Mouse (Mus musculus): ENCODE data around the gene Mslnl. TPM values are rescaled to one million over a fixed set of nuclear protein-coding genes. Genes with fewer than 3 reads are reported as not detected.

Gene Mslnl
- total and polyA plus RNA-seq, 2 experiments = not detected

GRCm38 (mm10) chr17:25709994-25710393, 25.8 kb upstream of the Mslnl start:
- DNase-seq (ENCODE audit: extremely low read depth, low read depth, low spot score) = no peak
- Histone ChIP-seq H3K4me1 (ENCODE audit: control insufficient read depth, insufficient read depth, low read length) (no peaks in the 10 kb centered on the region), H3K4me3 (ENCODE audit: insufficient read depth, low read depth, low read length) (no peak overlapping the region), H3K27me3 (ENCODE audit: control insufficient read depth, insufficient read depth, low read length) (no peaks in the 10 kb centered on the region), H3K36me3 (ENCODE audit: control insufficient read depth, insufficient read depth, low read length) (no peaks in the 10 kb centered on the region), H3K9ac (ENCODE audit: low read depth, low read length) (no peak overlapping the region), H3K79me2 (ENCODE audit: control insufficient read depth, insufficient read depth, low read length) (no peaks in the 10 kb centered on the region), H3K27ac (replicated peaks; ENCODE audit: insufficient read depth, low read depth, low read length) (no peak overlapping the region)
- 95% methylated on average over 2 of the region's 2 CpGs for WGBS
- no peak for TF ChIP-seq POLR2A (IDR thresholded peaks at IDR 0.05; ENCODE audit: extremely low read depth, insufficient read depth, low read length)
- no peak for TF ChIP-seq CTCF (IDR thresholded peaks at IDR 0.05; ENCODE audit: low read depth, low read length)

- H3K79me2 ChIP-seq (ENCODE audit: control insufficient read depth, insufficient read depth, low read length) = no peaks in the 10 kb centered on the region
- H3K4me3 ChIP-seq (ENCODE audit: insufficient read depth, low read depth, low read length) = no peak overlapping the region
- 0 out of 2 replicates have a peak, but pooled peaks cover 4% of the 10 kb centered on the region for H3K27me3 ChIP-seq (ENCODE audit: control insufficient read depth, insufficient read depth, low read length)
- WGBS = 66% methylated on average over 4 of the region's 4 CpGs
- H3K36me3 ChIP-seq (ENCODE audit: control insufficient read depth, insufficient read depth, low read length) = no peaks in the 10 kb centered on the region
- H3K27ac ChIP-seq (replicated peaks; ENCODE audit: insufficient read depth, low read depth, low read length) = no peak overlapping the region
- no peak for TF ChIP-seq CTCF (IDR thresholded peaks at IDR 0.05; ENCODE audit: low read depth, low read length)
- TF ChIP-seq POLR2A (IDR thresholded peaks at IDR 0.05; ENCODE audit: extremely low read depth, insufficient read depth, low read length) = no peak
- H3K9ac ChIP-seq (ENCODE audit: low read depth, low read length) = no peak overlapping the region
- no peak for DNase-seq (ENCODE audit: extremely low read depth, low read depth, low spot score)
- H3K4me1 ChIP-seq (ENCODE audit: control insufficient read depth, insufficient read depth, low read length) = no peaks in the 10 kb centered on the region
Observed at GRCm38 (mm10) chr17:25711136-25711535, 24.7 kb upstream of the Mslnl start.

GRCm38 (mm10) chr17:25715627-25716026, 20.2 kb upstream of the Mslnl start:
- Histone ChIP-seq H3K9ac (ENCODE audit: low read depth, low read length) (no peak overlapping the region), H3K27me3 (ENCODE audit: control insufficient read depth, insufficient read depth, low read length) (peaks cover 10% of the 10 kb centered on the region; the same call in 1 of the 2 replicates), H3K27ac (replicated peaks; ENCODE audit: insufficient read depth, low read depth, low read length) (no peak overlapping the region), H3K79me2 (ENCODE audit: control insufficient read depth, insufficient read depth, low read length) (no peaks in the 10 kb centered on the region), H3K4me3 (ENCODE audit: insufficient read depth, low read depth, low read length) (no peak overlapping the region), H3K36me3 (ENCODE audit: control insufficient read depth, insufficient read depth, low read length) (no peaks in the 10 kb centered on the region), H3K4me1 (ENCODE audit: control insufficient read depth, insufficient read depth, low read length) (no peaks in the 10 kb centered on the region)
- 73% methylated on average over 3 of the region's 3 CpGs for WGBS
- TF ChIP-seq CTCF (IDR thresholded peaks at IDR 0.05; ENCODE audit: low read depth, low read length) = no peak
- TF ChIP-seq POLR2A (IDR thresholded peaks at IDR 0.05; ENCODE audit: extremely low read depth, insufficient read depth, low read length) = no peak
- no peak for DNase-seq (ENCODE audit: extremely low read depth, low read depth, low spot score)

GRCm38 (mm10) chr17:25716130-25716529, 19.7 kb upstream of the Mslnl start:
- Histone ChIP-seq H3K9ac (ENCODE audit: low read depth, low read length) (no peak overlapping the region), H3K27me3 (ENCODE audit: control insufficient read depth, insufficient read depth, low read length) (peaks cover 10% of the 10 kb centered on the region; the same call in 1 of the 2 replicates), H3K4me3 (ENCODE audit: insufficient read depth, low read depth, low read length) (no peak overlapping the region), H3K36me3 (ENCODE audit: control insufficient read depth, insufficient read depth, low read length) (no peaks in the 10 kb centered on the region), H3K27ac (replicated peaks; ENCODE audit: insufficient read depth, low read depth, low read length) (no peak overlapping the region), H3K79me2 (ENCODE audit: control insufficient read depth, insufficient read depth, low read length) (no peaks in the 10 kb centered on the region), H3K4me1 (ENCODE audit: control insufficient read depth, insufficient read depth, low read length) (no peaks in the 10 kb centered on the region)
- TF ChIP-seq CTCF (IDR thresholded peaks at IDR 0.05; ENCODE audit: low read depth, low read length) (no peak), POLR2A (IDR thresholded peaks at IDR 0.05; ENCODE audit: extremely low read depth, insufficient read depth, low read length) (no peak)
- WGBS = 17% methylated on average over 6 of the region's 6 CpGs
- no peak for DNase-seq (ENCODE audit: extremely low read depth, low read depth, low spot score)

- Histone ChIP-seq H3K4me1 (ENCODE audit: control insufficient read depth, insufficient read depth, low read length) (no peaks in the 10 kb centered on the region), H3K27me3 (ENCODE audit: control insufficient read depth, insufficient read depth, low read length) (peaks cover 10% of the 10 kb centered on the region; the same call in 1 of the 2 replicates), H3K4me3 (ENCODE audit: insufficient read depth, low read depth, low read length) (no peak within 1 kb of the TSS), H3K79me2 (ENCODE audit: control insufficient read depth, insufficient read depth, low read length) (no peaks in the 10 kb centered on the region), H3K9ac (ENCODE audit: low read depth, low read length) (no peak within 1 kb of the TSS), H3K27ac (replicated peaks; ENCODE audit: insufficient read depth, low read depth, low read length) (no peak within 1 kb of the TSS), H3K36me3 (ENCODE audit: control insufficient read depth, insufficient read depth, low read length) (no peaks in the 10 kb centered on the region)
- TF ChIP-seq POLR2A (IDR thresholded peaks at IDR 0.05; ENCODE audit: extremely low read depth, insufficient read depth, low read length) (no peak), CTCF (IDR thresholded peaks at IDR 0.05; ENCODE audit: low read depth, low read length) (no peak)
- no peak for DNase-seq (ENCODE audit: extremely low read depth, low read depth, low spot score)
- WGBS = 2% methylated on average over 45 of the region's 45 CpGs
Observed at GRCm38 (mm10) chr17:25716711-25717637, 18.9 kb upstream of the Mslnl start, which contains the start of gene Gng13. Gng13 (plus strand) TSS chr17:25717171.

- Histone ChIP-seq H3K79me2 (ENCODE audit: control insufficient read depth, insufficient read depth, low read length) (no peaks in the 10 kb centered on the region), H3K4me1 (ENCODE audit: control insufficient read depth, insufficient read depth, low read length) (no peaks in the 10 kb centered on the region), H3K27ac (replicated peaks; ENCODE audit: insufficient read depth, low read depth, low read length) (no peak overlapping the region), H3K4me3 (ENCODE audit: insufficient read depth, low read depth, low read length) (no peak overlapping the region), H3K9ac (ENCODE audit: low read depth, low read length) (no peak overlapping the region), H3K27me3 (ENCODE audit: control insufficient read depth, insufficient read depth, low read length) (peaks cover 10% of the 10 kb centered on the region; the same call in 1 of the 2 replicates), H3K36me3 (ENCODE audit: control insufficient read depth, insufficient read depth, low read length) (no peaks in the 10 kb centered on the region)
- 18% methylated on average over 6 of the region's 6 CpGs for WGBS
- TF ChIP-seq POLR2A (IDR thresholded peaks at IDR 0.05; ENCODE audit: extremely low read depth, insufficient read depth, low read length) = no peak
- TF ChIP-seq CTCF (IDR thresholded peaks at IDR 0.05; ENCODE audit: low read depth, low read length) = no peak
- no peak for DNase-seq (ENCODE audit: extremely low read depth, low read depth, low spot score)
Observed at GRCm38 (mm10) chr17:25717691-25718090, 18.2 kb upstream of the Mslnl start.

All from liver, adult 2 months (tissue).